Mouse (Mus musculus) stomach, postnatal 0 days (tissue): ENCODE measurements around the gene Rasl11b. TPM values are rescaled to one million over a fixed set of nuclear protein-coding genes. Genes with fewer than 3 reads are reported as not detected.

Source experiments
- ATAC-seq: fragments of 200-750 bp; cut with Nextera tagmentation; 2 replicates; pipeline ENCODE4 v1.8.0; 2017; ENCODE audit not compliant: low FRiP score, low TSS enrichment
- DNase-seq: peaks from one replicate; pipeline ENCODE4 v3.0.0-alpha.2; 2016; ENCODE audit warnings: low spot score
- H3K27ac ChIP-seq: fragments of 300-500 bp; sonication (generic); replicated peaks from 2 replicates; pipeline ENCODE4 v1.5.1; 2014; ENCODE audit warnings: mild to moderate bottlenecking, control low read depth
- H3K27me3 ChIP-seq: fragments of 300-500 bp; sonication (generic); 2 replicates; pipeline ENCODE4 v1.6.1; 2014; ENCODE audit warnings: low read length; ENCODE audit not compliant: control insufficient read depth, insufficient read depth
- H3K36me3 ChIP-seq: fragments of 300-500 bp; sonication (generic); 2 replicates; pipeline ENCODE4 v1.6.1; 2014; ENCODE audit warnings: low read length, mixed read lengths; ENCODE audit not compliant: control insufficient read depth, insufficient read depth
- H3K4me1 ChIP-seq: fragments of 300-500 bp; sonication (generic); replicated peaks from 2 replicates; pipeline ENCODE4 v1.6.1; 2014; ENCODE audit warnings: antibody characterized with exemption; ENCODE audit not compliant: control insufficient read depth, insufficient read depth
- H3K4me2 ChIP-seq: fragments of 300-500 bp; sonication (generic); replicated peaks from 2 replicates; pipeline ENCODE4 v1.6.1; 2014; ENCODE audit warnings: low read depth, mild to moderate bottlenecking, control low read depth, moderate library complexity
- H3K4me3 ChIP-seq: fragments of 300-500 bp; sonication (generic); 2 replicates; pipeline ENCODE4 v1.5.1; 2014; ENCODE audit warnings: low read depth, low read length, control low read depth
- H3K9ac ChIP-seq: fragments of 300-500 bp; sonication (generic); 2 replicates; pipeline ENCODE4 v1.6.1; 2014; ENCODE audit warnings: mild to moderate bottlenecking, low read length, control low read depth, mixed read lengths
- H3K9me3 ChIP-seq: fragments of 300-500 bp; sonication (generic); 2 replicates; pipeline ENCODE4 v1.6.1; 2016; ENCODE audit warnings: low read length; ENCODE audit not compliant: control insufficient read depth
- CTCF ChIP-seq: IDR thresholded peaks from 2 replicates; pipeline ENCODE4 v1.5.1; 2016; ENCODE audit warnings: antibody characterized with exemption, low read depth, mild to moderate bottlenecking, moderate library complexity
- EP300 ChIP-seq: optimal IDR thresholded peaks from 2 replicates; pipeline ENCODE3; 2016; ENCODE audit warnings: antibody characterized with exemption
- WGBS: fragments of 180-500 bp; shearing (Covaris S2); extraction: QIAGEN DNeasy Blood & Tissue Kit; methylation state at CpG from one replicate; pipeline ENCODE4 v1.1.7; 2014; 5-methylcytosine and 5-hydroxymethylcytosine counted together
- polyA plus RNA-seq: library from polyadenylated mRNA; unstranded; fragments of >200 nt; fragmentation: Nextera tagmentation; extraction: Ambion mirVana; gene quantifications from 2 replicates; pipeline ENCODE4 v1.2.1, GENCODE M21; 2015

The Rasl11b gene
- polyA plus RNA-seq, 1 experiment from 2014 or later: 45.0 TPM

DNA sequence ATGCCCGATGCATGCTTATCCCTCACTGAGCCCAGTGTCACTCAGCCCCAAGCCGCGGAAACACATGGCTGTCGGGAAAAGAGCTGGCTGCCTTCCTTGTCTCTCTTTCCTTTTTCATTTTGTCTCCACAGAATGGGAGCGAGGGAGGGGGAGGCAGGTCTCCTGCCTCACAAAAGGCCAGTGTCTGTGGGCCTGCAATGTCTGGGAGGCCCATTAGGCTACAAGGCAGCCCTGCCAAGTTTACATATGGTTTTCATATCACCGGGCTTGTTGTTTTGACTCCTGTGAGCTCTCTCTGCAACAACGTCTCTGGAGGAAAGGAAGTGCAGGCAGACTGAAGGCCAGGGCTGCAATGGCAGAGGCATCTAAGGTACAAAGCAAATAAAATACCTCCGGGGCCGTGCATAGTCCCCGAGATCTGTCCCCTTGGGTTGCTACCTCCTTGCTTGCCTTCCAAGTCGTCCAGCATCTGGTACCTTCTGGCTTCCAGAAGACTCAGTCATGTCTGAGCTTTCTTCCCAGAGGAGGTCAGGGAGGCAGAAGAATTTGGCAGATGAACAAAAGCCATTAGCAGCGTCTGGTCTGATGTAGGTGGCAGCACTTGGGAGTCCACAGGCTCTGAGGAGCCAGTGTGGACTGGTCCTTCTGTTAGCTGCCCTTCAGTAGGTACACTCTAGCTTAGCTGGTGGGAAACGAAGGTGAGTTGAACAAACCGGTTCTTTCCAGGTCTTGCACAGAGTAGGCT, 19.4 kb upstream of the Rasl11b start:
- H3K9me3 ChIP-seq: no peaks in the 10 kb centered on the region
- WGBS: 28% methylated on average over 14 of the region's 14 CpGs
- DNase-seq: no peak
- H3K4me3 ChIP-seq: no peak overlapping the region
- no peaks in the 10 kb centered on the region for H3K36me3 ChIP-seq
- no peak overlapping the region for H3K9ac ChIP-seq
- 0 out of 2 replicates have a peak, but pooled peaks have one; percentile 41 for ATAC-seq
- peaks cover 5% of the 10 kb centered on the region; the same call in 1 of the 2 replicates for H3K4me1 ChIP-seq
- TF ChIP-seq EP300 (no peak), CTCF (peak; percentile 10; the same call in 1 of the 2 replicates)
- H3K27ac ChIP-seq: peak overlapping the region; percentile 35; the same call in 1 of the 2 replicates
- no peaks in the 10 kb centered on the region for H3K27me3 ChIP-seq
- H3K4me2 ChIP-seq: 0 out of 2 replicates have a peak overlapping the region, but pooled peaks have one; percentile 11

DNA sequence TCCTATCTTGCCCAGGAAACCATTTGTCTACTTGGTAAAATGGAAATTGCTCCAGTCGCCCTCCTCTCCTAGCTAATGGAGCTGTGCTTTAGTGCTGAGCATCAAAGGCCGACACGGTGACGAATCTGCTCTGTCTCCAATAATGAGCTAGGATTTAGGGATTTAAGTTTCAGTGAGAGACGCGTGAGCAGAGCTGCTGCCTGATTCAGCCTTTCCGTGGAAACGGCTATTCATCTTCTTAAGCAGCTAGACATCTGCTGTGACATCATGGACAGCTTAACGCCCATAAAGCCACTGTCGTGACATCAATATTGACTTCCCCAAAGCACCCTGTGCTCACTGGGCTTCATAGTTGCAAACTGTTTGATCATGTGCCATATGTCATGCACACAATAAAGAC, 14.9 kb upstream of the Rasl11b start:
- DNase-seq: no peak
- ATAC-seq: no peak
- no peaks in the 10 kb centered on the region for H3K27me3 ChIP-seq
- no peak for TF ChIP-seq CTCF
- TF ChIP-seq EP300: no peak
- WGBS: 39% methylated on average over 10 of the region's 10 CpGs
- no peaks in the 10 kb centered on the region for H3K9me3 ChIP-seq
- no peaks in the 10 kb centered on the region for H3K36me3 ChIP-seq
- no peak overlapping the region for H3K4me2 ChIP-seq
- H3K4me1 ChIP-seq: peaks cover 5% of the 10 kb centered on the region; the same call in 1 of the 2 replicates
- H3K9ac ChIP-seq: no peak overlapping the region
- no peak overlapping the region for H3K4me3 ChIP-seq
- no peak overlapping the region for H3K27ac ChIP-seq

DNA sequence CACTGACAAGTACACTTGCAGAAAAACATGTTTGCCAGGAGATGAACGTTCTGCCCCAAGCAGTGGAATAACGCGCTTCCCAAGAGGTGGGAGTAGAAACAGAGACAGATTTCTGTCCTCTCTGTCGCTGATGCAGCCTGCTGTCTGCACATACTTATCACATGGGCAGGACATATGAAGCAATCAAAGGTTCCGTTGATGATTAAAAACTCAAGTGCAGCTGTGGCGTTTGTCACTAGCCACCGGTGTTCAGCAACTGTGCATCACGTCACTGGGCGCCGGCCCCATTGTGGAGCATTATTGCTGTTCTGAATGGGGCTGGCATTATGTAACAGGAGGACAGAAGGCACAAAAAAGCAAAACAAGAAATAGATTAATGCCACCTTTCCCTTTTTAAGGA, 12.0 kb upstream of the Rasl11b start:
- H3K27me3 ChIP-seq: no peaks in the 10 kb centered on the region
- no peak for ATAC-seq
- H3K4me1 ChIP-seq: no peaks in the 10 kb centered on the region
- no peak for DNase-seq
- H3K4me2 ChIP-seq: no peak overlapping the region
- H3K4me3 ChIP-seq: no peak overlapping the region
- H3K9ac ChIP-seq: no peak overlapping the region
- TF ChIP-seq EP300 (no peak), CTCF (no peak)
- no peak overlapping the region for H3K27ac ChIP-seq
- no peaks in the 10 kb centered on the region for H3K36me3 ChIP-seq
- H3K9me3 ChIP-seq: no peaks in the 10 kb centered on the region
- WGBS: 59% methylated on average over 10 of the region's 10 CpGs

DNA sequence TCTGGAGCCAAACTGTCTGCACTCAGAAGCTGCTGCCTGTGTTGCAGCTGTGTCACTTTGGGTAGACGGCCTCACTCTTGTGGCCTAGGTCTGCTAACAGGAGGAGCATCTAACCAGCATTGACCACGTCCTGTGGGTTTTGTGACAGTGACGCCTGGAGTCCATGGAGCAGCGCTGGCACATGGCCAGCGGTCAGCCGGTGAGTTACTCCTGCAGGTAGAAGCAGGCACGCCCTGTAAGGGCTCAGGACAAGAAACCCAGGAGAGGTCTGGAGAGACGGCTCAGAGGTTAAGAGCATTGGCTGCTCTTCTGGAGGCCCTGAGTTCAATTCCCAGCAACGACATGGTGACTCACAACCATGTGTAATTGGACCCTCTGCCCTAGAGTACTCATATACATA, 10.5 kb upstream of the Rasl11b start:
- no peak overlapping the region for H3K27ac ChIP-seq

DNA sequence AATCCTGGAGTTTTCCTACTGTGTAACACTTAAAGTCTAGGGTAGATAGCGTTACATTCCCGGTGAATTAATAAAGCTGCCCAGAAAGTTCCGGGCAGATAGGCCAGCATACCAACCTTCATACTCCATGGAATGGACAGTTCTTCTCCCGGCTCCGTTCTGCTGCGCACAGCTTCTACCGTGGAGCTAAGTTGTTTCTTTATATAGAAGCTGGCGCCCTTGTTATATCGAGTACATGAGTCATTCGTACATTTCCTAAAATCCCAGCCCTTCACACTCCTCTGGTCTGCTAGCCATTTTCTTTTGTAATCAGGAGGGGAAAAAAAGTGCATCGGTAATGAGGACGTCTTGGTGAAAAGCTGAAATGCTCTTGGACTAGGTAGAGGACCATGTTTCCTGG, 7.0 kb upstream of the Rasl11b start:
- Histone ChIP-seq H3K4me2 (no peak overlapping the region), H3K27ac (no peak overlapping the region), H3K9ac (no peak overlapping the region), H3K36me3 (no peaks in the 10 kb centered on the region), H3K4me3 (no peak overlapping the region), H3K27me3 (no peaks in the 10 kb centered on the region), H3K9me3 (no peaks in the 10 kb centered on the region), H3K4me1 (no peaks in the 10 kb centered on the region)
- ATAC-seq (no peak), DNase-seq (no peak)
- TF ChIP-seq CTCF (no peak), EP300 (no peak)
- 77% methylated on average over 12 of the region's 12 CpGs for WGBS

More for the DNA sequence above, 10.5 kb upstream of the Rasl11b start:
- no peaks in the 10 kb centered on the region for H3K4me1 ChIP-seq
- DNase-seq: peak; percentile 57
- H3K4me2 ChIP-seq: no peak overlapping the region
- ATAC-seq: peak; percentile 53; the same call in 1 of the 2 replicates
- H3K4me3 ChIP-seq: no peak overlapping the region
- no peak overlapping the region for H3K9ac ChIP-seq
- no peaks in the 10 kb centered on the region for H3K27me3 ChIP-seq
- no peaks in the 10 kb centered on the region for H3K36me3 ChIP-seq
- 62% methylated on average over 9 of the region's 9 CpGs for WGBS
- no peak for TF ChIP-seq CTCF
- TF ChIP-seq EP300: no peak
- H3K9me3 ChIP-seq: no peaks in the 10 kb centered on the region

DNA sequence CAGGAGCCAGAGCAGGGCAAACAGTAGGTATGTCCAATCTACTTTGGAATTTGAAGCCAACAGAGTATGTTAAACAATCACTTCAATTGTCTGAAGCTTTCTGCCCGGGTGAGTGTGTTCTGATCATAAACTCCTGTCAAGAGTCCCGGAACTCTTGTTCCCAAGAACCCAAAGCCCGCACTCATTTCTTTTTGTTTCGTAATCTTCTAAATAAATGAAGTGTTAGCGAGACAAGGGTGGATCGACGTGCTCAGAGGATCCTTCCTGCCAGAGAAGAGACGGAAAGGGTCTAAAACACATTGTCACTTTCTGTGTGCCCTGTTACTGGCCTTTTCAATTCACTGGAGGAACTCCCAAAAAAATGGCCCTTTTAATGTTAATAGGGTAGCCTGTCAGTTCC, 6.2 kb upstream of the Rasl11b start:
- no peak overlapping the region for H3K4me3 ChIP-seq
- no peak for DNase-seq
- H3K4me2 ChIP-seq: no peak overlapping the region
- H3K27me3 ChIP-seq: no peaks in the 10 kb centered on the region
- H3K4me1 ChIP-seq: no peaks in the 10 kb centered on the region; the same call in 1 of the 2 replicates
- TF ChIP-seq CTCF (no peak), EP300 (no peak)
- no peak for ATAC-seq
- no peak overlapping the region for H3K27ac ChIP-seq
- no peaks in the 10 kb centered on the region for H3K36me3 ChIP-seq
- 78% methylated on average over 8 of the region's 8 CpGs for WGBS
- H3K9me3 ChIP-seq: no peaks in the 10 kb centered on the region
- no peak overlapping the region for H3K9ac ChIP-seq
